Mouse (Mus musculus) ovary, postnatal 14 days (tissue): ENCODE measurements around the gene Rab34.
"Not testable (repeated sequence)": the region's sequence is repeated elsewhere in the genome, so short reads cannot be mapped to it uniquely, and the experiment has no call there.

Source experiments
- DNase-seq: peaks from one replicate; pipeline ENCODE4 v3.0.0; 2022; ENCODE audit warnings: low spot score

Rab34 gene

GRCm38 (mm10) chr11:78180081-78180761 is 8.0 kb upstream of the Rab34 start:
- DNase-seq: no peak

- no peak for DNase-seq
Measured at GRCm38 (mm10) chr11:78181830-78182357, 6.3 kb upstream of the Rab34 start.

- no peak for DNase-seq
Measured at GRCm38 (mm10) chr11:78182450-78182849, 5.8 kb upstream of the Rab34 start.

GRCm38 (mm10) chr11:78182961-78183844 is 5.0 kb upstream of the Rab34 start, which contains the start of gene Rpl23a:
TSS of gene Rpl23a (minus strand) at chr11:78183584.
- DNase-seq: peak; percentile 70

- DNase-seq: no peak
Measured at GRCm38 (mm10) chr11:78183884-78184514, 4.2 kb upstream of the Rab34 start.

GRCm38 (mm10) chr11:78184702-78185101 is 3.5 kb upstream of the Rab34 start:
- DNase-seq: not testable (repeated sequence)

- peak; percentile 70 for DNase-seq
Measured at GRCm38 (mm10) chr11:78189234-78190040, 1.2 kb downstream of the Rab34 start.

GRCm38 (mm10) chr11:78190041-78190440 is 1.8 kb downstream of the Rab34 start:
- DNase-seq: no peak

GRCm38 (mm10) chr11:78193113-78193512 is 4.9 kb downstream of the Rab34 start, which contains the start of gene Proca1:
TSS of gene Proca1 (plus strand) at chr11:78193392.
- no peak for DNase-seq

- DNase-seq: peak; percentile 76
Measured at GRCm38 (mm10) chr11:78194411-78195100, 6.3 kb downstream of the Rab34 start.

GRCm38 (mm10) chr11:78195101-78195863 is 7.1 kb downstream of the Rab34 start:
- no peak for DNase-seq

- DNase-seq: no peak
Measured at GRCm38 (mm10) chr11:78202372-78202771, 14.1 kb downstream of the Rab34 start.

GRCm38 (mm10) chr11:78204287-78204686 is 16.1 kb downstream of the Rab34 start:
- no peak for DNase-seq

- no peak for DNase-seq
Measured at GRCm38 (mm10) chr11:78205361-78206206, 17.4 kb downstream of the Rab34 start.

GRCm38 (mm10) chr11:78207190-78207589 is 19.0 kb downstream of the Rab34 start:
- DNase-seq: no peak

- no peak for DNase-seq
Measured at GRCm38 (mm10) chr11:78209886-78210285, 21.7 kb downstream of the Rab34 start.

- no peak for DNase-seq
Measured at GRCm38 (mm10) chr11:78210615-78211014, 22.4 kb downstream of the Rab34 start.

- no peak for DNase-seq
Measured at GRCm38 (mm10) chr11:78211513-78211912, 23.3 kb downstream of the Rab34 start.
